Mouse (Mus musculus): ENCODE measurements around the gene Hmcn2. TPM values are rescaled to one million over a fixed set of nuclear protein-coding genes. Genes with fewer than 3 reads are reported as not detected.

Hmcn2 gene
- not detected in 4 replicates for total RNA-seq (2023; ENCODE audit: inconsistent age)

GRCm38 (mm10) chr2:31314007-31314465 lies at the start of gene Hmcn2:
Hmcn2 (plus strand) TSS chr2:31314415.

GRCm38 (mm10) chr2:31469931-31470682 lies 155.9 kb downstream of the Hmcn2 start, which contains the start of gene Ass1:
Ass1 (plus strand) TSS chr2:31470207.

Other genes starting within 250 kb of the Hmcn2 start
- 166 to 206 TPM (median 189 TPM) in 4 replicates for gene Fnbp1, start 172.4 kb upstream of the Hmcn2 start, total RNA-seq (2023; ENCODE audit: inconsistent age)
- gene Gpr107, start 162.1 kb upstream of the Hmcn2 start, total RNA-seq (2023; ENCODE audit: inconsistent age) = 65.6 to 80.5 TPM (median 73.1 TPM) in 4 replicates
- gene Ncs1, start 68.6 kb upstream of the Hmcn2 start, total RNA-seq (2023; ENCODE audit: inconsistent age) = 0.13 to 0.42 TPM in 2 of 4 replicates, not detected in the others
- 15.0 to 18.0 TPM (median 15.5 TPM) in 4 replicates for gene Ass1, start 155.8 kb downstream of the Hmcn2 start, total RNA-seq (2023; ENCODE audit: inconsistent age)

All from B cell, adult (primary cell).